Mouse (Mus musculus): Measurements from ENCODE around the gene 1700016C15Rik. TPM values are rescaled to one million over a fixed set of nuclear protein-coding genes. Genes with fewer than 3 reads are reported as not detected.

Gene 1700016C15Rik
- total and polyA plus RNA-seq, 3 experiments = not detected

DNA sequence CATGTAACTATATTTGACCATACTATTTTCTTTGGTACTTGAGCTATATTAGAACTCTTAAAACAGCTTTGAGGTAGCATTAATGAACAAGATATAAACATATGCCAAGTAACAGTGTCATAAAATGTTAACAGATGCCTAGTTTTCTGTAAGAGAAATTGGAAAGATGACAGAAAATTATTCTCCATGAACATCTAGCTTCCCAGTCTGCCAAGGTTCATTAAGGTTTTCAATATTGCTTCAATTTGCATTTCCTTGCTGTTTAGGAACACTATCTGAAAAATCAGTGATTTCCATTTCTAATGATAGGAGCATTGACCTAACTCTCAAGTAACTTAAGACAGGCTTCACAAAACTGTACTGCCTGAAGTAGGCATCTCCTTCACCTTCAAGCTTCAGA is 39.3 kb downstream of the 1700016C15Rik start:
- H3K9ac ChIP-seq (ENCODE audit: low read depth, low read length) = no peak overlapping the region
- peaks cover 3% of the 10 kb centered on the region for H3K36me3 ChIP-seq (ENCODE audit: control insufficient read depth, insufficient read depth, low read length)
- no peaks in the 10 kb centered on the region for H3K79me2 ChIP-seq (replicated peaks; ENCODE audit: control insufficient read depth, insufficient read depth, low read length)
- DNase-seq = no peak
- H3K27ac ChIP-seq = no peak overlapping the region
- no peaks in the 10 kb centered on the region for H3K4me1 ChIP-seq (ENCODE audit: control insufficient read depth, insufficient read depth, low read length)
- no peaks in the 10 kb centered on the region for H3K27me3 ChIP-seq (ENCODE audit: control insufficient read depth, insufficient read depth, low read length)
- intact Hi-C loops (cut with DNase I) = no loop called here
- TF ChIP-seq POLR2A (IDR thresholded peaks at IDR 0.05; ENCODE audit: insufficient read depth, low read depth, low read length) = no peak
- H3K4me3 ChIP-seq = no peak overlapping the region

GRCm38 (mm10) chr1:177777397-177777796 is 47.8 kb downstream of the 1700016C15Rik start:
- no peak for TF ChIP-seq CTCF (IDR thresholded peaks at IDR 0.05)
- TF ChIP-seq EP300 (IDR thresholded peaks at IDR 0.05; ENCODE audit: insufficient read depth, low read depth, low read length) = no peak
- no peak for TF ChIP-seq POLR2A (IDR thresholded peaks at IDR 0.05; ENCODE audit: insufficient read depth, low read depth, low read length)
- Histone ChIP-seq H3K4me1 (ENCODE audit: control insufficient read depth, insufficient read depth, low read length) (no peaks in the 10 kb centered on the region), H3K36me3 (ENCODE audit: control insufficient read depth, insufficient read depth, low read length) (peaks cover 5% of the 10 kb centered on the region), H3K27me3 (ENCODE audit: control insufficient read depth, insufficient read depth, low read length) (no peaks in the 10 kb centered on the region), H3K27ac (no peak overlapping the region), H3K4me3 (no peak overlapping the region), H3K79me2 (replicated peaks; ENCODE audit: control insufficient read depth, insufficient read depth, low read length) (no peaks in the 10 kb centered on the region; the same call in 1 of the 2 replicates), H3K9ac (ENCODE audit: low read depth, low read length) (no peak overlapping the region)
- intact Hi-C loops (cut with DNase I) = no loop called here
- WGBS = 84% methylated on average over 2 of the region's 2 CpGs
- DNase-seq = no peak

GRCm38 (mm10) chr1:177792835-177793234 is 63.2 kb downstream of the 1700016C15Rik start:
- intact Hi-C loops (cut with DNase I) = loop anchor here (10.0 kb wide), 2 partner anchors 392 to 612 kb away; partner anchors contain the start of genes Desi2 and Efcab2
- no peak overlapping the region for H3K27ac ChIP-seq

DNA sequence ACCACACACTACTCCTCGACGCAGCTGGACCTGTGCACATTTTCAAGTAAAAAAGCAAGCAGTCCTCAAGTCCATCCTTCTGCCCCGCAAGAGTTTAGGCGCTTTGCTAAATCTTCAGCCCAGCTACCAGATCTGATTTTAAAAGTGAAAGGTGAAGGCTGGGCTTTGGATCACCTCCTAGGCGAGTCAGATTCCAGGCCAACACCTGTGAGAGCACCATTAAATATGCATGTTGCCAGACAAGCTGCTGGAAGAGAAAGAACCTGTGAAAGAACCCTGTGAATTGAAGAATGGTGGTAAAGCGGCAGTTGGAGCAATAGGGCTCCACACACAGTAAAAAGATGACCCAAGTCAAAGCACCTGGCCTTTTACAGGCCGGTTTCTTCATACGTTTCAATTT is 65.3 kb downstream of the 1700016C15Rik start:
- WGBS = 27% methylated on average over 8 of the region's 8 CpGs
- Histone ChIP-seq H3K27ac (peak overlapping the region; percentile 83; the same call in 1 of the 2 replicates), H3K36me3 (ENCODE audit: control insufficient read depth, insufficient read depth, low read length) (peaks cover 5% of the 10 kb centered on the region), H3K79me2 (replicated peaks; ENCODE audit: control insufficient read depth, insufficient read depth, low read length) (0 out of 2 replicates have a peak, but pooled peaks cover 1% of the 10 kb centered on the region), H3K9ac (ENCODE audit: low read depth, low read length) (no peak overlapping the region), H3K27me3 (ENCODE audit: control insufficient read depth, insufficient read depth, low read length) (no peaks in the 10 kb centered on the region), H3K4me3 (peak overlapping the region; percentile 82), H3K4me1 (ENCODE audit: control insufficient read depth, insufficient read depth, low read length) (peaks cover 6% of the 10 kb centered on the region)
- TF ChIP-seq CTCF (IDR thresholded peaks at IDR 0.05) = no peak
- no peak for TF ChIP-seq EP300 (IDR thresholded peaks at IDR 0.05; ENCODE audit: insufficient read depth, low read depth, low read length)
- no peak for TF ChIP-seq POLR2A (IDR thresholded peaks at IDR 0.05; ENCODE audit: insufficient read depth, low read depth, low read length)
- DNase-seq = peak; percentile 6 to 19
- intact Hi-C loops (cut with DNase I) = loop anchor here (5.0 to 10.0 kb wide), 3 partner anchors 187 to 610 kb away; partner anchors contain the start of genes Catspere2, Desi2 and Efcab2

More at GRCm38 (mm10) chr1:177792835-177793234, 63.2 kb downstream of the 1700016C15Rik start:
- peaks cover 6% of the 10 kb centered on the region for H3K4me1 ChIP-seq (ENCODE audit: control insufficient read depth, insufficient read depth, low read length)
- no peaks in the 10 kb centered on the region for H3K27me3 ChIP-seq (ENCODE audit: control insufficient read depth, insufficient read depth, low read length)
- DNase-seq = no peak
- peaks cover 3% of the 10 kb centered on the region; the same call in 1 of the 2 replicates for H3K79me2 ChIP-seq (replicated peaks; ENCODE audit: control insufficient read depth, insufficient read depth, low read length)
- no peak overlapping the region for H3K9ac ChIP-seq (ENCODE audit: low read depth, low read length)
- no peak overlapping the region for H3K4me3 ChIP-seq
- 75% methylated on average over 3 of the region's 3 CpGs for WGBS
- H3K36me3 ChIP-seq (ENCODE audit: control insufficient read depth, insufficient read depth, low read length) = peaks cover 5% of the 10 kb centered on the region
- TF ChIP-seq CTCF (IDR thresholded peaks at IDR 0.05) = no peak
- TF ChIP-seq POLR2A (IDR thresholded peaks at IDR 0.05; ENCODE audit: insufficient read depth, low read depth, low read length) = no peak
- no peak for TF ChIP-seq EP300 (IDR thresholded peaks at IDR 0.05; ENCODE audit: insufficient read depth, low read depth, low read length)

DNA sequence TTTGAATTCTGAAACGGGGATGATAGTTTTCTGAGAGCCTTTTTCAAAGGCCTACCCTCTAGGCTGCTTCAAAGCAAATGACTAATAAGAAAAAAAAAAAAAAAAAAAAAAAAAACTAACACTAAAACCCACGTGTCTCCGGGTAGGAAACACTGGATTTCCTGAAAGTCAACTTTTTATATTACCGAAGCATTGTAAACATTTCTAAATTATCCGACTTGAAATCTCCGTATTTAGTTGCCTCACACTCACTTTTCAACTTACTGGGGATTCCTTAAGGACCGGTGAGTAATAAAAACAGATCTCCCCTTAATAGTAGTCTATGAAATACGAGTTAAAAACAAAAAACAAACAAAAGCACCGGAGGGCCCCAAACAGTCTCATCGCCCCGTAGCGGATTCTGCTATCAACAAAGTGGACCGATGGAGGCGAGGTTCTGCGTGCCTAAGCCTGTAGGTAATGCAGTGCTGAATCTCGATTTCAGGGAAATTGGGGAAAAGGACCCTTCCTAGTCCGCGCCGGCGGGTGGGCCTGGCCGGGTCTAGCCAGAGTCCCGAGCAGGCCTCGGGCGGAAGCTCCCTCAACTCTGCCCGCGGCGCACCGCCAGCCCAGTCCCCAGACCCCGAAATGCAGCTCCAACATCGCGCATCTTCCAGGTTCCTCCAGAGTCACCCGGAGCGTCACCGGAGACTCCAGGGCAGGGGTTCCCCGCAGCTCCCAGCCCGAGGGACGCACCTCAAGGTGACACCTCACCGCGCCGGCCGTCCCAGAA is 66.0 kb downstream of the 1700016C15Rik start:
- Histone ChIP-seq H3K27me3 (ENCODE audit: control insufficient read depth, insufficient read depth, low read length) (no peaks in the 10 kb centered on the region), H3K9ac (ENCODE audit: low read depth, low read length) (peak overlapping the region; percentile 82), H3K4me1 (ENCODE audit: control insufficient read depth, insufficient read depth, low read length) (peaks cover 6% of the 10 kb centered on the region), H3K4me3 (peak overlapping the region; percentile 82), H3K27ac (peak overlapping the region; percentile 83), H3K36me3 (ENCODE audit: control insufficient read depth, insufficient read depth, low read length) (peaks cover 5% of the 10 kb centered on the region), H3K79me2 (replicated peaks; ENCODE audit: control insufficient read depth, insufficient read depth, low read length) (0 out of 2 replicates have a peak, but pooled peaks cover 1% of the 10 kb centered on the region)
- DNase-seq = peak in 1 of 2 experiments; percentile 76
- 1% methylated on average over 40 of the region's 41 CpGs for WGBS
- intact Hi-C loops (cut with DNase I) = loop anchor here (5.0 to 10.0 kb wide), 3 partner anchors 187 to 609 kb away; partner anchors contain the start of genes Catspere2, Desi2 and Efcab2
- TF ChIP-seq CTCF (IDR thresholded peaks at IDR 0.05) = no peak
- no peak for TF ChIP-seq EP300 (IDR thresholded peaks at IDR 0.05; ENCODE audit: insufficient read depth, low read depth, low read length)
- TF ChIP-seq POLR2A (IDR thresholded peaks at IDR 0.05; ENCODE audit: insufficient read depth, low read depth, low read length) = no peak

Measured in heart, adult 2 months (tissue).